Mouse (Mus musculus) neural tube, embryonic 11.5 days (tissue): ENCODE results near the gene Smpd1. TPM values are rescaled to one million over a fixed set of nuclear protein-coding genes. Genes with fewer than 3 reads are reported as not detected.

ENCODE experiments used
- ATAC-seq: fragments of 200-750 bp; cut with Nextera tagmentation; 2 replicates; pipeline ENCODE4 v1.8.0; 2017; ENCODE audit warnings: moderate number of reproducible peaks, mild to moderate bottlenecking, moderate TSS enrichment, moderate library complexity; ENCODE audit not compliant: insufficient read depth, low FRiP score, low TSS enrichment
- DNase-seq: peaks from one replicate; pipeline ENCODE4 v3.0.0-alpha.2; 2015; ENCODE audit warnings: low spot score
- H3K27ac ChIP-seq: fragments of 300-500 bp; sonication (generic); 2 replicates; pipeline ENCODE4 v1.5.1; 2014; ENCODE audit warnings: low read depth, mild to moderate bottlenecking, low read length
- H3K27me3 ChIP-seq: fragments of 300-500 bp; sonication (generic); 2 replicates; pipeline ENCODE4 v1.6.1; 2014; ENCODE audit warnings: mild to moderate bottlenecking, low read length, mixed read lengths; ENCODE audit not compliant: control insufficient read depth, insufficient read depth
- H3K36me3 ChIP-seq: fragments of 300-500 bp; sonication (generic); 2 replicates; pipeline ENCODE4 v1.6.1; 2014; ENCODE audit warnings: mild to moderate bottlenecking, low read length, moderate library complexity, mixed read lengths; ENCODE audit not compliant: control insufficient read depth, insufficient read depth
- H3K4me1 ChIP-seq: fragments of 300-500 bp; sonication (generic); 2 replicates; pipeline ENCODE4 v1.6.1; 2014; ENCODE audit warnings: low read length, mixed read lengths; ENCODE audit not compliant: control insufficient read depth, insufficient read depth
- H3K4me2 ChIP-seq: fragments of 300-500 bp; sonication (generic); 2 replicates; pipeline ENCODE4 v1.6.1; 2014; ENCODE audit warnings: low read depth, mild to moderate bottlenecking, moderate library complexity
- H3K4me3 ChIP-seq: fragments of 300-500 bp; sonication (generic); 2 replicates; pipeline ENCODE4 v1.5.1; 2014; ENCODE audit warnings: low read depth, low read length
- H3K9ac ChIP-seq: fragments of 300-500 bp; sonication (generic); 2 replicates; pipeline ENCODE4 v1.6.1; 2014; ENCODE audit warnings: mild to moderate bottlenecking, low read length
- H3K9me3 ChIP-seq: fragments of 300-500 bp; sonication (generic); 2 replicates; pipeline ENCODE4 v1.6.1; 2016; ENCODE audit warnings: low read length; ENCODE audit not compliant: control insufficient read depth
- whole genome bisulfite sequencing: fragments of 180-500 bp; shearing (Covaris S2); extraction: QIAGEN DNeasy Blood & Tissue Kit; methylation state at CpG from one replicate; pipeline ENCODE4 v1.1.7; 2014; 5-methylcytosine and 5-hydroxymethylcytosine counted together
- polyA plus RNA-seq: library from polyadenylated mRNA; unstranded; fragments of >200 nt; fragmentation: Nextera tagmentation; extraction: Ambion mirVana; gene quantifications from 2 replicates; pipeline ENCODE4 v1.2.1, GENCODE M21; 2014

Gene Smpd1
- polyA plus RNA-seq, 1 experiment from 2014 or later, result 53.7 TPM

DNA sequence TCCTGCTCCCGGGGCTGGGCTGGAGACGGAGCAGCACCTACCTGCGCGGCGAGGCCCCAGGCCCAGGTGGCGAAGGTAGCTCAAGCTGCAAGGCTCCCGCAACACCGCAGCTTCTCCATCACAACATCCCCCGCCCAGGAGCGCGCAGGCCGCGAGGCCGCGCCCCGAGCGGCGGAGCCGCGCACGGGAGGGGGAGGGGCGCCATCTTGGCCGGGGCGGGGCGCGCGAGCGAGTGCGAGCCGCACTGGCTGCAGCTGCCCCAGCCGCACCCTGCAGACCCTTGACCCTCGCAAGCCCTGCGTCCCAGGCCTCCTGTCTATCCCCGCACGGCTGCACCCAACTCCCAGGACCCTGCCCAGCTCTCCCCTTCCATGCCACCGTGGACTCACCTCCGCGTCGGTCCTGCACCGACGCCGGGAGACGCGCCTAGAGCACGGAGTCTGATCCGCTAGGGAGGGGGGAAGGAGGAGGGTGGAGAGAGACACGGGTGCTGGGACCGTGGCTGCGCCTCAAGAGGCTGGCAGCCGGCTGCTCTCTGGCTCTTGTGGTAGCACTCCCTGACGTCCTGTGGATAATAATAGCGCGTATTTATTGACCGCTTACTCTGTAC, 27.0 kb downstream of the Smpd1 start, which contains the start of gene Apbb1:
Gene Apbb1 (minus strand): TSS at position 560 of the 610 bp plus-strand sequence.
- Histone ChIP-seq H3K27me3 (no peaks in the 10 kb centered on the region), H3K9ac (peak within 1 kb of the TSS; percentile 81), H3K27ac (peak within 1 kb of the TSS; percentile 87), H3K36me3 (no peaks in the 10 kb centered on the region), H3K4me2 (peak within 1 kb of the TSS; percentile 54), H3K9me3 (no peaks in the 10 kb centered on the region), H3K4me1 (peaks cover 3% of the 10 kb centered on the region; the same call in 1 of the 2 replicates), H3K4me3 (peak within 1 kb of the TSS; percentile 82)
- DNase-seq (peak; percentile 89), ATAC-seq (peak; percentile 91)
- WGBS, result under 1% methylated on average over 31 of the region's 54 CpGs

DNA sequence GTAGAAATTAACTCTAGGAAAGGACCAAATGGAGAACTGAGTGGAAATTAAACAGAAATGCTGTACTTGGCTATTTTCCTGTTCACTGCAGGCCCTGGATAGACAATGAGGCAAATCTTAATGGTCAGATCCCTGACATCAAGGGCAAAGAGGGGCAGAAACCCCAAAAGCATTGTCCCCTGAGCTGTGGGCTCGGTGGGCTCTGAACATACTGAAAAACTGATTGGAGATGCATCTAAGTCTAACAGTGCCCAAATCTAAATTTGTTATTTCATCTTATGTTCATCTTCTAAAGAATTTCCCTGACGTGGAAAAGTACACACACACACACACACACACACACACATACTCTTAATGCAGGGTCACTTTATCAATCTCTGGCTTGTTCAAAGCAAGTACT, 27.8 kb downstream of the Smpd1 start:
- Histone ChIP-seq H3K4me1 (peaks cover 3% of the 10 kb centered on the region; the same call in 1 of the 2 replicates), H3K36me3 (no peaks in the 10 kb centered on the region), H3K4me2 (peak overlapping the region; percentile 54), H3K9ac (no peak overlapping the region), H3K4me3 (peak overlapping the region; percentile 82), H3K9me3 (no peaks in the 10 kb centered on the region), H3K27ac (no peak overlapping the region), H3K27me3 (no peaks in the 10 kb centered on the region)
- 82% methylated on average over 2 of the region's 2 CpGs for WGBS
- ATAC-seq (no peak), DNase-seq (no peak)

DNA sequence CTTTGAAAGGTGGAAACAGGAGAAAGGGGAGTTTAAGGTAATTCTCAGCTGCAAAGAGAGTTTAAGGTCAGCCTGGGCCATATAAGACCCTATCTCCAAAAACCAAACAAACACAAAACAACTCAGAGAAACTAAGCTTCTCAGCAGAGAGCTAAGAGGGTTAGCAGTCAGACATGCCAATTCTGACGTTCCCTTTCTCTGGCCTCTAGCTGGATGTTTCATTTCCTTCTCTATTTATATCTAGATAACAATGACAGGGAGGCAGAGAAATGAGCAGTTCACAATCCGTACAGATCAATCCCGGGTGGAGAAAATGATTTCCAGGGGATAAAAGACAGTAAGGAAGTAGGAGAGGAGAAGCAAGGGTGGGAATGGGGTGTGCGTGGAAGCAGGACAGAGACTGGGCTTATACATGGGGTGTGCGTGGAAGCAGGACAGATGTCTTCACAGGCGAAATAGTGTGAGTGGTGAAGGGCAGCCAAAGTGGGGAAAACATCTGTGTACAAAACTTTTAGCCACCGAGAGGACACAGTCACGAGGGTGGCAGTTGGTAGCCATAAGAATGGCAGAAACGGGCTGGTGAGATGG, 34.3 kb downstream of the Smpd1 start:
- 81% methylated on average over 9 of the region's 9 CpGs for WGBS
- H3K9ac ChIP-seq, result no peak overlapping the region
- no peaks in the 10 kb centered on the region for H3K4me1 ChIP-seq
- no peaks in the 10 kb centered on the region for H3K27me3 ChIP-seq
- H3K36me3 ChIP-seq, result no peaks in the 10 kb centered on the region
- no peaks in the 10 kb centered on the region for H3K9me3 ChIP-seq
- no peak overlapping the region for H3K27ac ChIP-seq
- ATAC-seq (no peak), DNase-seq (no peak)
- H3K4me3 ChIP-seq, result no peak overlapping the region
- H3K4me2 ChIP-seq, result no peak overlapping the region

DNA sequence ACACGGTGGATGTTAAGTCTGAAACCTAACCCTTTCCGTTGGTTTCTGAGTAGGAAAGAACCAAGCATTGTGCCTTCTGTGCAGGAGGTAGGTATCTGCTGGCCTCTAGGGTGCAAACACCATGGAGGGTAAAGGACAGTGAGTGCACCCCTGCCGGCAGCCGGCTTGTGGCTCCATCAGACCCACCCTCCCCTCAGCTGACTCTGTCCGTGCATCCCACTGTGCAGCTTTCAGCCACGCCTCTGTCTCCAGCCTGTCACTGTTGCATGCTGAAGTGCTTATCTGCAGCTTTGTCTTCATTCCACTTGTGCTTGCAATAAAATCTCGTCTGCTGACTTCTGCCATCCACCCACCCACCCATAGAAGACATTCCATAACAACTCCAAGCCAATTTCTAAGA, 35.9 kb downstream of the Smpd1 start:
- no peak overlapping the region for H3K27ac ChIP-seq
- H3K9me3 ChIP-seq, result no peaks in the 10 kb centered on the region
- no peaks in the 10 kb centered on the region for H3K4me1 ChIP-seq
- H3K9ac ChIP-seq, result no peak overlapping the region
- no peaks in the 10 kb centered on the region for H3K27me3 ChIP-seq
- ATAC-seq (no peak), DNase-seq (no peak)
- no peak overlapping the region for H3K4me3 ChIP-seq
- no peaks in the 10 kb centered on the region for H3K36me3 ChIP-seq
- H3K4me2 ChIP-seq, result no peak overlapping the region
- 41% methylated on average over 7 of the region's 7 CpGs for WGBS

DNA sequence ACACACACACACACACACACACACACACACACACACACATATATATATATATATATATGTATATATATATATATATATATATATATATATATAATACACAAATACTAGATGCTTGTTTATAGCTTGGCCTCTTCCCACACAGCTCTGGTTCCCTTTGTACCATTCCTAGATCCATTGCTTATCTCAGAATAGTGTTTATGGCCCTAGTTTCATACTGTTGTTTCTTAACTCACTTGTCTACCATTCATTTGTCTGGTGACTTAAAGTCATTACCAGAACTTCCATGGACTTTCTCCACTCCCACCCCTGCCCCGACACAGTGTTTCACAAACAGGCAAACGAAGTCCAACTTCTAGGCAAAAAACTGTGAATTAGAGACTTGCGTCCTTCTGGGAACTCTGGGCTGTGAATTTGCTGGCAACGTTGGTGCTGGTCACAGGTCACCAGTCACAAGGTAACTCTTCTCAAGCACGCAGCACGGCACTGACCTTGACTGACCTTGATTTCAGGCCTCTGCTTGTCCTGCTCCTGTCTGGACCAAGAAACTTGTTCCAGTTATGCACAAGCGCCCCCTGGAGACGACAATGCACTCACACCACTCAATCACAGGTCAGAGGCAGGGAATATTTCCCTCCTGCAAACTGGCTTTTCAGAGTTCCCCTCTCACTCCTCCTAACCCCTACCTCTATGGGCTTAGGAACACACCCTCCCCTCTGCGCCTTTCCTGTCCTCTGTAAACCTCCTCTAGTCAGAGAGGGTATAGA, 48.9 kb downstream of the Smpd1 start:
- 44% methylated on average over 9 of the region's 9 CpGs for WGBS
- Histone ChIP-seq H3K4me1 (no peaks in the 10 kb centered on the region), H3K9ac (no peak overlapping the region), H3K9me3 (no peaks in the 10 kb centered on the region), H3K4me3 (no peak overlapping the region), H3K27ac (no peak overlapping the region), H3K27me3 (no peaks in the 10 kb centered on the region), H3K36me3 (no peaks in the 10 kb centered on the region), H3K4me2 (no peak overlapping the region)
- 0 out of 2 replicates have a peak, but pooled peaks have one; percentile 68 for ATAC-seq
- DNase-seq, result peak; percentile 60

Other genes starting within 250 kb of the Smpd1 start
- gene Olfr689, start 243.2 kb upstream of the Smpd1 start, polyA plus RNA-seq, result not detected in 2 replicates
- gene Olfr690, start 220.3 kb upstream of the Smpd1 start, polyA plus RNA-seq, result not detected in 2 replicates
- not detected in 2 replicates for gene Olfr691, start 212.1 kb upstream of the Smpd1 start, polyA plus RNA-seq
- gene Olfr692, start 186.1 kb upstream of the Smpd1 start, polyA plus RNA-seq, result not detected in 2 replicates
- gene Gm5901, start 179.3 kb upstream of the Smpd1 start, polyA plus RNA-seq, result not detected in 2 replicates
- gene Fam160a2, start 154.3 kb upstream of the Smpd1 start, polyA plus RNA-seq, result 33.0 and 36.1 TPM in 2 replicates
- gene Cnga4, start 149.8 kb upstream of the Smpd1 start, polyA plus RNA-seq, result not detected in 2 replicates
- not detected in 2 replicates for gene Cckbr, start 128.6 kb upstream of the Smpd1 start, polyA plus RNA-seq
- gene Cavin3, start 72.1 kb upstream of the Smpd1 start, polyA plus RNA-seq, result 22.8 and 23.0 TPM in 2 replicates
- 115 and 128 TPM in 2 replicates for gene Apbb1, start 27.3 kb downstream of the Smpd1 start, polyA plus RNA-seq
- gene Hpx, start 45.8 kb downstream of the Smpd1 start, polyA plus RNA-seq, result 0.37 TPM in 1 of 2 replicates, not detected in the other
- gene Trim3, start 79.2 kb downstream of the Smpd1 start, polyA plus RNA-seq, result 35.7 and 36.9 TPM in 2 replicates
- gene Timm10b, start 85.7 kb downstream of the Smpd1 start, polyA plus RNA-seq, result 151 and 157 TPM in 2 replicates
- 75.7 and 82.7 TPM in 2 replicates for gene Arfip2, start 86.1 kb downstream of the Smpd1 start, polyA plus RNA-seq
- 5.6 and 18.3 TPM in 2 replicates for gene Gm45799, start 86.2 kb downstream of the Smpd1 start, polyA plus RNA-seq
- 0.50 and 2.0 TPM in 2 replicates for gene Dnhd1, start 96.5 kb downstream of the Smpd1 start, polyA plus RNA-seq
- gene Ilk, start 182.2 kb downstream of the Smpd1 start, polyA plus RNA-seq, result 252 and 270 TPM in 2 replicates
- gene Rrp8, start 183.0 kb downstream of the Smpd1 start, polyA plus RNA-seq, result 37.5 and 50.7 TPM in 2 replicates
- gene Taf10, start 190.0 kb downstream of the Smpd1 start, polyA plus RNA-seq, result 183 and 191 TPM in 2 replicates
- 47.5 and 54.8 TPM in 2 replicates for gene Tpp1, start 197.9 kb downstream of the Smpd1 start, polyA plus RNA-seq
- gene Dchs1, start 233.3 kb downstream of the Smpd1 start, polyA plus RNA-seq, result 21.1 and 22.3 TPM in 2 replicates